Mouse (Mus musculus): ENCODE results near the gene Accs.

The Accs gene

GRCm38 (mm10) chr2:93849505-93850089 lies at the start of gene Accs:
TSS of gene Accs (minus strand) at chr2:93849943.
- DNase-seq (ENCODE audit: low spot score in 2 of 2) = peak; percentile 71 to 73

- DNase-seq (ENCODE audit: low spot score in 2 of 2) = peak; percentile 95 to 96
These were observed 42.0 kb upstream of the Accs start for GRCm38 (mm10) chr2:93891611-93892280.

- no peak for DNase-seq (ENCODE audit: low spot score in 2 of 2)
These were observed 40.4 kb upstream of the Accs start for GRCm38 (mm10) chr2:93890143-93890542.

DNA sequence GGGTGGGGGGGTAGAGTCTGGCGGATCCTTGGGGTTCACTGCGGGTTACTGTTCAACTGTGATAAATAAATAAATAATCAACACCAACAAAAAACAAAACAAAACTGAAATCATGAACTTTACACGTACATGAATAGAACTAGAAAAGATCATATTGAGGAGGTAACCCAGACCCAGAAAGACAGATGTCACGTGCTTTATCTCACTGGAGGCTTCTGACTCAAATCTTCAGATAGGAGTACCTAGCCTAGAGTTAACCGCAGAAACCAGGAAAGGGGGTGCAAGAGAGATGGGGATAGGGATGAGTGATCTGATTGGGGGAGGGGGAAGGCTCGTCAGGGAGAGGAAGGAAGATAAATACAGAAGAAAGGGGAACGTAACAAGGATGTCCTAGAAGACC lies 39.3 kb upstream of the Accs start:
- DNase-seq (ENCODE audit: low spot score in 2 of 2) = no peak

DNA sequence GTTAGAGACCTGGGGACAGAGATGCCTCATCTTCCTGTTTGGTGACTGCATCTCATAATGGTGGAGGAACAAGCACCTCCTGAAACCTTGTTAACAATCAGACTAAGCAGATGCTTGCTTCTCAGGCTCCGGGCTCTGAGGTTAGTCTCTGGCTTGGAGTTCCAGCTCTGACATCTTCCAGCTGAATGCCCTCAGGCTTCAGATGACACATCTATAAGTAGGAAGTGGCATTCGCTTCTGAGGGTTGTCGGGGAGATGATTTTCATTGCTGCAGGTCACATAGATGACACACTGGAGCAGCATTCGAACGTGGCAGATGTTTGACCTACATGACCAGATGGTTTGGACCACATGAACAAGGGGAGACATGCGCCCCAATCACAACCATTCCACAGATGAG lies 38.6 kb upstream of the Accs start:
- DNase-seq (ENCODE audit: low spot score in 2 of 2) = no peak

- no peak for DNase-seq (ENCODE audit: low spot score in 2 of 2)
These were observed 37.5 kb upstream of the Accs start for GRCm38 (mm10) chr2:93887273-93887672.

DNA sequence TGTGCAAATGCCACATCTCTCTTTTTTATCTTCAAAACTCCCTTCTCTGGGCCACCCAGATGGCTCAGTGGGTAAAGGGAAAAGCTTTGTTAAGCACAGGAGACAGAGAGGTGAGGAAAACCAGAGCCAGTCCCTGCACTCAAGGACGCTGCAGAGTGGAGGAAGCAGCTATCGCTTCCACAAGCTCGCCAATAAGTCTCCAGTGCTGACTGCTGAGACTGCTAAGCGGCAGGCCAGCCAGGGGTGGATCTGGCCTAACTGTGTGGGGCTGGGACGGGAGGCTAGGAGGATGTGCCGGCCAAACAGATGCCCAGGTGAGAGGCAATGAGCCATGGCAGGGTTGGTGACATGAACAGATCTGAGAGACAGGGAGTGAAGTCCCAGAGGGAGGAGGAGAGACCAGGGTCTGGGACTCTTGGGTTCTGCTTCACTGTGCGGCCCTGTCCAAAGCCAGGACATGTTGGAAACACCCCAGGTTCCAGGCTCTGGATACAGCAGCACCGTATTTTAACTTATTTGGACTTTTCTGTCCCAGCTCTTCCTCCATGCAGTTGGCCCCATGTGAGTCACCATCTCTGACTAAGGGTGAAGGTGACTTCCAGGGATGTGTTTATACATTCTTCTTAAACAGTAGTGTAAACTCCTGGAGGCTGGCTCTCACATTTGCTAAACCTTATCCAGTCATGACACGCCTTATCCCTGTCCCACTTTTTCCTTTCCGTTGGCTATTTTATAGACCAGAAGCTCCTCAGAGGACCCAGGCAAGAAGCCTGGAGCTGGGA lies 36.5 kb upstream of the Accs start:
- DNase-seq (ENCODE audit: low spot score in 2 of 2) = no peak

DNA sequence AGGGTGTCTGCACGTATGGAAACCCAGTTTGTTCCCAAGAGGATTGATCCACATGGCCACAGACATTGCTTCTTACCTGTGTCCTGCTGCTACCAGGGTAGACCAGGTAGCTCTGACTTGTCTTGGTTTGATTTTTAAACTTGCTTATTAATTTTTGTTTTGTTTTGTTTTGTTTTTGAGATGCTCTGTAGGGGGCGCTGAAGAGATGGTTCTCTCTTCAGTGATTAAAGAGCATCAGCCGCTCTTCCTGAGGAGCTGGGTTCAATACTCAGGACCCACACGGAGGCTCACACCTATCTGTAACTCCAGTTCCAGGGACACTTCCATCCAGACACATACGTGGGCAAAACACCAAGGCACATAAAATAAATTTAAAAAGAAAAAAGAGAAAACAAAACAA lies 33.3 kb upstream of the Accs start:
- no peak for DNase-seq (ENCODE audit: low spot score in 2 of 2)

GRCm38 (mm10) chr2:93881640-93882367 lies 32.1 kb upstream of the Accs start:
- DNase-seq (ENCODE audit: low spot score in 2 of 2) = no peak

DNA sequence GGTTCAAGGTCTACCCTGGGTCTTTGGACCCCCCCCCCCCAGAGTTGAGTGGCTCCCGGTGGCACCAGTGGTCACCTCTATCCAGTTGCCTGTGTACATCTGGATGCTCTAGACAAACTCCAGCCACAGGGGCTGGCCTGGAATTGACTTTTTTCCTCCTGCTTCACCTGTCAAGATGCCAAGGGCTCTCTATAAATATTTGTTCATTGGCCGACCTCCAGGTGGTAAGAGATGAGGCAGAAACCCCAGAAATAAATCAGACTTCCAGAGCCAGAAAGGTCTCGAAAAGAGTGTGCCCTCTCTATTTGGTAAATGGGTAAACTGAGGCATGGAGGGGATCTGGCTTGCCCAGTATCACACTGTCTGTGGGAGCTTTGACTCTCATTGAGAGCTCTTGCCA lies 31.2 kb upstream of the Accs start:
- no peak for DNase-seq (ENCODE audit: low spot score in 2 of 2)

GRCm38 (mm10) chr2:93880450-93880849 lies 30.7 kb upstream of the Accs start:
- no peak for DNase-seq (ENCODE audit: low spot score in 2 of 2)

- peak; percentile 74 to 85 for DNase-seq (ENCODE audit: low spot score in 2 of 2)
These were observed 27.3 kb upstream of the Accs start for GRCm38 (mm10) chr2:93877005-93877404.

GRCm38 (mm10) chr2:93874606-93875005 lies 24.9 kb upstream of the Accs start:
- DNase-seq (ENCODE audit: low spot score in 2 of 2) = no peak

DNA sequence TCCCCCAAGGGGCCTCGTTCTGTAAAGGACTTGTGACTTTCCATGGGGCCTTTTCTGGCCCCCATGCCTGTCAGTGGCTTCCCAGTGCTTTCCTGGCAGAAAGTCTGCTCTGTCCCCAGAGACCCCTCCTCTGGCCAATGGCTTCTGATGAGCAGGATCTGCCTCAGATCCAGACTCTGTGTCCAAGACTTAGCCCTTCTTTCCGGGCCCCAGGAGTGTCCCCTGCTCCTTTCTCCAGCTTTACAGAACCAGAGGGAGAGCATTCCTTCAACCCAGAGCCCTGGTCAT lies 24.4 kb upstream of the Accs start:
- no peak for DNase-seq (ENCODE audit: low spot score in 2 of 2)

DNA sequence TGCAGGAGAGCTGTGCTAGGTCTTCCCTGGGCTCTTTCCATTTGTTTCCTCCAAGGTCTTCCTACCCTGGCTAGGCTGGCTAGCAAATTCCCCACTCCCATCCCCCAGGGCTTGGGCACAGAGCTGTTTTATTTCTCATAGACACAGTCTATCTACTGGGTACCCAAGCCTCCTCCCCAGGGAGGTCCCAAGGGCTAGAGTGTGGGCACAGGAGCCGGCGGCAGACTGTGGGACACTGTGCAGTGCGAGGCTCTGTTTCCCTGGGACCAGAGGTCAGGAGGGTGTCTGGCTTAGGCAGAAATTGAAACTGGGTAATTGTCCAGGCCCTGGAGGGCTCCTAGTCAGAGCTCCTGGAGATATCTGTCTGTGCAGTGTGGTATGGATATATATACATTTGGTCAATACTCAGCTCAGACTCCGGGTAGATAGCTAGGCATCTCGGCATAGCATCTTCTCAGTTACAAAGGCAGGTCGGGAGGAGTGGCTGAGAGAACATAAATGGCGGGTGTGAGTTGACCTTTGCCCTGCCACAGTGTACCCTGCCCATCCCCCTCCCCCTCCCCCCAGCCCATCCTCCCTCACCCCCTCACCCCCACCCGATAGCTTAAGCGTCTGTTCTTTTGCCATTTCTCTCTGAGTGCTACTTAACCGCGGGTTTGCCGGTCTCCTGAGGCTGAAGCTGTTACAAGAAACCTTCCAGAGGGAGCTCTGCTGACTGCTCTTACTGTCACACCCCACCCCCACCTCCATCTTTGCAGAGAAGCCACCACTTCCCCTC lies 23.9 kb upstream of the Accs start:
- no peak for DNase-seq (ENCODE audit: low spot score in 2 of 2)

GRCm38 (mm10) chr2:93872257-93872656 lies 22.5 kb upstream of the Accs start:
- DNase-seq (ENCODE audit: low spot score in 2 of 2) = no peak

DNA sequence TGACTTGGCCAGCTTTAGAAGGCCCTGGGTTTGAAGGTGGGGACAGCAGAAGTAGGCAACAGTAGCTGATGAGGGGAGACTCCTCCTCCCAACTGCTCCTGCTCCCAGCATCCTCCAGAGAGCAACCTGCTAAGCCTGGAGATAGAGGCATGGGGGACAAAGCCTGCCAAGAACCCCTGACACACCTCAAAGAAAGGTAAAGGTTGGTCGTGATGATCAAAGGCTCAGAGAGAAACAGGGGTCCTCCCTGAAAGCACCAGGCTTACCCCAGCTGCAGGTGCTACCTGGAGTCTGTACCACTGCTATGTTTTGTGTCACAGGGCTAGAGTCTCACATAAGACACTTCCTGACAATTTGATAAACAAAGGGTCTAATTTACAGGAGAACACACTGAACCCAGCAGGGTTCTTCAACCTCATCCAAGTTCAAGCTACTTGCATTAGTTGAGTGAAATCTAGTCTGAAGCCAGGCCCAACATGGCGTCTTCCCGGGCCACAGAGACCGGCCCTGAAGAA lies 21.7 kb upstream of the Accs start:
- no peak for DNase-seq (ENCODE audit: low spot score in 2 of 2)

- peak; percentile 81 to 86 for DNase-seq (ENCODE audit: low spot score in 2 of 2)
These were observed 21.1 kb upstream of the Accs start for GRCm38 (mm10) chr2:93870842-93871241.

DNA sequence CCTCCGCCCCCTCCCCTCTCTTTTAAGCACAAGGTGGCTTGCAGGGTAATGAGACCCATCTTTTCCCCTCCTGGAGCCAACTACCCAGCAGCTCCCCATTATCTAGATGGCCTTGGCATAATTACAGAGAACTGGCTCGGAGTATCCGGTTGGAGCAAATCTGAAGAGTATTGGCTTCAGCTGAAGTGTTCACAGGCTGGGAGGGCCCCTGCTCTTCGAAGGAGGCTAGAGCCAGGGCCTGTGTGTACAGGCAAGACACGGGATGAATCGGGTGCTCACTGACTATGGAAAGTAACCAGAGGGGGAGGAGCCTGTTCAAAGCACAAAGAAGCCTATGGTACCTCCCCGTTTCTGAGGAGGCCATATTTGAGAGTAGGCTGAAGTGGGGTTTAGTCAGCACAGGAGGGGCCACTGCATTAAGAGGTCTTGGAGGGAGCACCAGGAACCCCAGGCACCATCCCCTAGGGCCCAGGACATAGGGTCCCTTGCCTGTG lies 19.4 kb upstream of the Accs start, which contains the start of gene Accsl:
Accsl (minus strand) TSS at position 51 of the 494 bp plus-strand sequence.
- DNase-seq (ENCODE audit: low spot score in 2 of 2) = no peak

- no peak for DNase-seq (ENCODE audit: low spot score in 2 of 2)
These were observed 18.8 kb upstream of the Accs start for GRCm38 (mm10) chr2:93868566-93868965.

DNA sequence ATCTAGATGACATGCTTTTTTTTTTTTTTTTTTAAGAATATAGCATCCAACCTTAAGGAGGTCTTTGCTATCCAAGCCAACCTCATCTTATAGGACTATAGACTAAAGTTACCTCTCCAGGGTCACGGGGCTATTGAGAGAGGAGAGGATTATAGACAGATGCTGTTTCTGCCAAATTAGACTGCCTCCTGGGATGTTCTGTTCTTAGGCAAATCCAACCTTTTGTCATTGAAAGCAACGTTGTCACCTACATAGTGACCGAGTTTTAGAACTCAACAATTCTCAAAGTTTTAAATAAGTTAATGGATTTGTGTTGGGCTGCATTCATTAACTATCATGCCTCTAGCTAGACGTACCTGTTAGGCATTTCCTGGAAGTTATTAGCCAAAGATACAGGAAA lies 13.5 kb upstream of the Accs start:
- no peak for DNase-seq (ENCODE audit: low spot score in 2 of 2)
